Mouse (Mus musculus) frontal cortex, adult 2 months (tissue): ENCODE measurements around the gene Itm2b. TPM values are rescaled to one million over a fixed set of nuclear protein-coding genes. Genes with fewer than 3 reads are reported as not detected.
A peak's percentile ranks its signal among the peaks of the same experiment; 100 is the strongest.

Experiments
- DNase-seq, 2 experiments: peaks; one replicate each; pipeline ENCODE4 v3.0.0; 2022; ENCODE audit warnings: low spot score in 1 of 2; ENCODE audit errors: extremely low spot score in 1 of 2
- polyA plus RNA-seq: library from polyadenylated mRNA; depleted of rRNA; stranded (reverse); fragments of >200 nt; gene quantifications from 2 replicates; pipeline ENCODE4 v1.2.3, GENCODE M21; 2012; rRNA removed

Gene Itm2b
- polyA plus RNA-seq, 1 experiment, result 1,263 TPM

- no peak for DNase-seq
Measured at GRCm38 (mm10) chr14:73326511-73326910, 58.6 kb downstream of the Itm2b start.

DNA sequence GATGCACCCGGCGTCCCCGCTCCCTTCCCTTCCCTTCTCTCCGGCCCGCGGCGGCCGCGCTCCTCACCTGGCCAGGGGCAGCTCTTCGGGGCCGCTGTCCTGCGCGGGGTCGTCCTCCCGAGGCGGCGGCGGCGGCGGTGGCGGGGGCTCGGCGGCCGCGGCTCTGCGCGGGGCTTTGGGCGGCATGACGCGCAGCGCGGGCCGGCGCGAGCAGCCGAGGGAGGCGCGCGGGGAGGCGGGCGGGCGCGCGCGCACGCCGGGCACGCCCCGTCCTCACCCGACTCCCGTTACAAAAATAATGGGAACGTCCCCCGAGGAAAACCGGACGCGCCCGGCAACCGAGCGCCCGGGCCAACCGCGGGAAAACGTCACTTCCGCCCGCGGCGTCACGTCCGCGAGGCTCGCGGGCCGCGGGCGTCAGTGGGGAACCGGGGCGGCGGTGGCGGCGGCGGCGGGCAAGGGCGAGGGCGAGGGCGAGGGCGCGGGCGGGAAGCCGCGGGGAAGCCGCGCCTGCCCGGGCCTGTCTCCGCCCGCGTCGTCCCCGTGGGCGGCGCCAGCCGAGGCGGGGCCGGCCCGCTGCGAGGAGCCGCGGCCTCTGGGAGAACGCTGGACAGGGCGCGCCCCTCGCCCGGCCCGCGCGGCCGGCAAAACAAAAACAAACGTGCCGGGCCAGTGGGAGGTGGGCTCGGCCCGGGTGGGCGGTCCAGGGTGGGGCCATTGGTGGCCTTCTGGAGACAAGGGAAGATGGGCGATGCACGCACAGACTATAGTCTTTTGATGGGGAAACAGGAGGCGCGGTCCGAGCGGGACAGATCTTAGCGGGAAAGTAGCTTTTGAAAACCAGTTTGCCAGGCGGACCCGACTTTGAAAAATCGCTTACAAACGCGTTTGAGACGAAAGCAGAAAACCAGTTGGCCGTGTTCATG is 59.4 kb downstream of the Itm2b start, which contains the start of gene Rb1:
TSS of gene Rb1 (minus strand) at position 367 of the 926 bp plus-strand sequence.
- DNase-seq, result peak; percentile 38 to 79

DNA sequence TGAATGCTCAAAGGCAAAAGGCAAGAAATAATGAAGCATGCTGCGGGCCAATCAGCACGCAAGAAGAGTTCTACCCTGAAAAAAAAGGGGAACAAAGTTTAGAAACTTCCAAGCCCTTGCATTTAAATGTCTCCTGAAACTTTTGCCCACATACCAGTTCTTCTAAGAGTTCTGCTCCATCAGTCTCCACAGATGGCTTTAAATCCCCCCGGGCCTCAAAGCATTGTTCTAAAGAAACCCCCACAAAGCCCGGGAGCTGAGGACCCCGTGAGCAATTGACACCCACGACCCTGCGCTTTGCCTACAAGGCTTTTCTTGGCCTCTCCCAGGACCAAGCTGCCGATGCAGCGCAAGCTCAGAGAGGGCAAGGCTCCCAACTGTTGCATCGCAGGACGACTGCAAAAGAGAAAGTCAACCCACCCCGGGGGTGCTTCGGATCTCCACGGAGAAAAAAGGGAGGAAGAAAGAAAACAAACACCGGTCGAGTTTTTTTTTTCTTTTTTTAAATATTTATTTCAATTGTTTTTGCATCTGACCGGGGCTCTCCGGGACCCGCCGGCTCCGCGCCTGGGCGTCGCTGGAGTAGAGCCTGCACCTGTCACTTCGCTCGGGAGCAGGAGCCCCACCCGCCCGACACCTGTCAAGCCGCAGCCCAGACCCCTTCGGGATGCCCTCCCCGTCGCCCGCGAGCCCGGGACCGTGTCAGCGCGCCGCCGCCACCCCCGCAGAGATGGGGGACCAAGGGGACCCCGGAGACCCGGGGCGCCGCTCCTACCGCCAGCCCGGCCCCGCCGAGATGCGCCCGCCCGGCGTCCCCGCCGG is 60.2 kb downstream of the Itm2b start:
- DNase-seq, result peak in 1 of 2 experiments; percentile 25

DNA sequence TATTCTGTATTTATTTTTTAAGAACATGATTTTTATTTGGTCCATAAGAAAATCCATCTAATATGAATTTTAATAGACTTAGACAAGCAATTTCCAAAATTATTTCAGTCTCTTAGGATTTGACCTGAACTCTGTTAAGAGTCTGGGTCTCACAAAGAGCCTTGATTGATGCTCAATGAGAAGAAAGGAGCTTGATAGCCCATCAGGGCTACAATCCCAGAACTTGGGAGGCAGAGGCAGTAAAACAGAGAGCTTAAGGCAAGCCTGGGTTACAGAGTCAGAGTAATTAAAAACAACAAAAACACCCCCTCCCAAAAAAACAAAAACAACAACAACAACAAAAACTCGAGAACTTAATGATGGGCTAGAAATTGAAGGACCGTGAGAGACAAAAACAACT is 61.1 kb downstream of the Itm2b start:
- DNase-seq, result no peak

DNA sequence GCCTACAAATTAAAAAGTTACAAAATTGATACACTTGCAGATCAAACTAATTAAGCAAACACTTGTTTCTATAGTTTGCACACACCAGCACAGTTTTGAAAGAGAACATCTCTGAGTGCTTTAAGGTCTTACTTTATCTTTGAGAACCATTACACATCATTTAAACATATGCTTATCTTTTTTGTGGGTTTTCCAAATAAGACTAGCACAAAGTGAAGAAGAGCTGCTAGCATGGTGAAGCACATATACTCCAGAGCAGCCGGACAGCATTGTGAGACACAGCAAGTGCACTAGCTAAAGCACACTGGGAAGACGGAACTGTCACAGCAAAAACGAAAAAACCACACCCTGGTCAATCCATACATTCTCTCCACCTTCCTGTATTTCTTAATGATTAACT is 62.9 kb downstream of the Itm2b start:
- DNase-seq, result no peak

GRCm38 (mm10) chr14:73316933-73317332 is 68.2 kb downstream of the Itm2b start:
- DNase-seq, result no peak

DNA sequence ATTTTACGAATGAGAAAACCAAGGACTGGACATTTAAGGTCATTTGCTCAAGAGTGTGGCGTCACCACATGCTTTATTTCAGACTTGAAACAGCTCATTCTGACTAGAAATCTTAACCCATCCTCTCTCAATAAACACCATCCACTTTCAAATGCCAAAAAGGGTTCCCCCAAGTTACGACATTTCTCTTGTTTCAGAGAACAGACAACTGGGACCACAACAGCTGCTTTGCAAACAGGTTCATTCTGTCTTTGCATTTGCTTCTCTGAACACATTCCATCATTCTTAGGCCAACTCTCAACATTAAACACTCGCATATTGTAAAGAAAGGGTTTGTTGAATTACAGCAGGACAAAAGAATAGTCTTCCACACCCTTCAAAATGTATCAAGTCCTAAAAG is 71.2 kb downstream of the Itm2b start:
- DNase-seq, result no peak

GRCm38 (mm10) chr14:73313396-73313795 is 71.7 kb downstream of the Itm2b start:
- DNase-seq, result no peak

DNA sequence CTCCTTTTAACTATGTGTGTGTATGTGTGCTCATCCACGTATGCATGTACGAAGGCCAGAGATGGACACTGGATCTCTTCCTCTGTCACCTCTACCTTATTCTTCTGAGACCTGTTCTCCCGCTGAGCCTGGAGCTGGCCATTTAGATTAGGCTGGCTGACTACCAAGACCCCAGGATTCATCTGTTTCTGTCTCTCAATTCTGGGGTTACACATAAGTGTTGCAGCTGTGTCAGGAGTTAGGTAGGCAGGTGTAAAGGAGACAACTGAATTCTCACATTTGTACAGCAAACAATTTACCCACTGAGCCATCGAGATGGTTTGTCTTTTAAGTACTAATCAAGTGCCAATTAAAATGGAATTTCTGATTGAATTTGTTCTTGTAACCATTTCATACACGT is 72.2 kb downstream of the Itm2b start:
- DNase-seq, result no peak

Other genes with a start within 250 kb of the Itm2b start
- 3.3 and 3.9 TPM in 2 replicates for gene Lpar6, start 147.4 kb downstream of the Itm2b start, polyA plus RNA-seq
- gene Rb1, start 59.5 kb downstream of the Itm2b start, polyA plus RNA-seq, result 24.3 and 27.2 TPM in 2 replicates
- gene Med4, start 124.7 kb upstream of the Itm2b start, polyA plus RNA-seq, result 39.8 and 43.5 TPM in 2 replicates
- gene Sucla2, start 140.0 kb upstream of the Itm2b start, polyA plus RNA-seq, result 102 and 127 TPM in 2 replicates
- 3.6 and 3.9 TPM in 2 replicates for gene Nudt15, start 163.0 kb upstream of the Itm2b start, polyA plus RNA-seq